Mouse (Mus musculus) hindbrain, embryonic 14.5 days (tissue): ENCODE results near the gene Wwox. TPM values are rescaled to one million over a fixed set of nuclear protein-coding genes. Genes with fewer than 3 reads are reported as not detected.

Source experiments
- ATAC-seq: fragments of 200-750 bp; cut with Nextera tagmentation; 2 replicates; pipeline ENCODE4 v1.8.0; 2017; ENCODE audit warnings: moderate number of reproducible peaks, mild to moderate bottlenecking, moderate TSS enrichment, moderate library complexity; ENCODE audit not compliant: low FRiP score
- DNase-seq: peaks from one replicate; pipeline ENCODE4 v3.0.0-alpha.2; 2015; ENCODE audit warnings: low spot score
- H3K27ac ChIP-seq: fragments of 300-500 bp; sonication (generic); 2 replicates; pipeline ENCODE4 v1.5.1; 2014; ENCODE audit warnings: mild to moderate bottlenecking, moderate library complexity
- H3K27me3 ChIP-seq: fragments of 300-500 bp; sonication (generic); 2 replicates; pipeline ENCODE4 v1.6.1; 2014; ENCODE audit warnings: mild to moderate bottlenecking, low read length, mixed read lengths; ENCODE audit not compliant: control insufficient read depth, insufficient read depth
- H3K36me3 ChIP-seq: fragments of 300-500 bp; sonication (generic); replicated peaks from 2 replicates; pipeline ENCODE4 v1.6.1; 2014; ENCODE audit not compliant: control insufficient read depth, insufficient read depth
- H3K4me1 ChIP-seq: fragments of 300-500 bp; sonication (generic); replicated peaks from 2 replicates; pipeline ENCODE4 v1.6.1; 2014; ENCODE audit warnings: antibody characterized with exemption, low read length, mixed read lengths; ENCODE audit not compliant: control insufficient read depth, insufficient read depth
- H3K4me2 ChIP-seq: fragments of 300-500 bp; sonication (generic); replicated peaks from 2 replicates; pipeline ENCODE4 v1.6.1; 2014; ENCODE audit warnings: mild to moderate bottlenecking, moderate library complexity
- H3K4me3 ChIP-seq: fragments of 300-500 bp; sonication (generic); replicated peaks from 2 replicates; pipeline ENCODE4 v1.5.1; 2014; ENCODE audit warnings: mild to moderate bottlenecking, low read length
- H3K9ac ChIP-seq: fragments of 300-500 bp; sonication (generic); 2 replicates; pipeline ENCODE4 v1.6.1; 2014
- H3K9me3 ChIP-seq: fragments of 300-500 bp; sonication (generic); 2 replicates; pipeline ENCODE4 v1.6.1; 2016; ENCODE audit warnings: low read length; ENCODE audit not compliant: control insufficient read depth
- WGBS: fragments of 180-500 bp; shearing (Covaris S2); extraction: QIAGEN DNeasy Blood & Tissue Kit; methylation state at CpG from one replicate; pipeline ENCODE4 v1.1.7; 2014; 5-methylcytosine and 5-hydroxymethylcytosine counted together
- polyA plus RNA-seq: library from polyadenylated mRNA; unstranded; fragments of >200 nt; fragmentation: Nextera tagmentation; extraction: Ambion mirVana; gene quantifications from 2 replicates; pipeline ENCODE4 v1.2.1, GENCODE M21; 2014

Wwox gene
- polyA plus RNA-seq, 1 experiment from 2014 or later: 12.7 TPM

DNA sequence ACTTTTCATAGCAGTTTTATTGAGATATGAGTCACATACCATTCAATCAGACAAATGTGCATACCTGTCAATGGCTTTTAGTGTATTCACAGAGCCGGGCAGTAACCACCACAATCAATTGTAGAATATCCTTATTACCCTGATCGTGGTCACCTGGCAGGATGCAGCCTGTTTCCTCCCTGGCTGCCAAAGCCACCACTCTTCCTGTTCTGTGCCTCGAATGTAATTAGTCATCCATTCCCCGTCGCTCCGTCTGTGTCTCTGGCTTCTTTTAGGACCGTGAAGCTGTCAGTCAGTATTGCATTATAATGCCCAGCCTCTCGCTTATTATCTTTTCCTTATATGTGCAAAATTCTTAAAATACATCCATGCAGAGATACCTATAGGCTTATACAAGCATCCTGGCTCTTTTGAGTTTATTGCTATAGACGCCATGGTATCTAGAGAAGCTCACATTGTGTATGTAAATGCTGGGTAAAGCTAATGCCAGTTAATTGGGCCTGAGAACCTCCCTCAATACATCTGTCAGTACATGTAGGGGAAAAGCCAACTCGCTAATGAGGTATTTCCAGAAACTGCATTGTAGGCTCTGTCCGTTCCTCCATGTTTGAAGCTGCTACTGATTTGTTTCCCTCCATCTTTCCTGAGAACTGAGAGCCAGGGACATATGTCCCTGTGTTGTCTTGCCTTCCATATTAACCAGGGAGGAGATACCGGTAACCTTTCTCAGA, 303.9 kb downstream of the Wwox start:
- H3K4me2 ChIP-seq: no peak overlapping the region
- 0 out of 2 replicates have a peak, but pooled peaks cover 5% of the 10 kb centered on the region for H3K4me1 ChIP-seq
- H3K27ac ChIP-seq: no peak overlapping the region
- no peak overlapping the region for H3K4me3 ChIP-seq
- DNase-seq (no peak), ATAC-seq (no peak)
- no peak overlapping the region for H3K9ac ChIP-seq
- peaks cover 6% of the 10 kb centered on the region; the same call in 1 of the 2 replicates for H3K9me3 ChIP-seq
- WGBS: 65% methylated on average over 12 of the region's 12 CpGs
- no peaks in the 10 kb centered on the region for H3K27me3 ChIP-seq
- H3K36me3 ChIP-seq: no peaks in the 10 kb centered on the region

DNA sequence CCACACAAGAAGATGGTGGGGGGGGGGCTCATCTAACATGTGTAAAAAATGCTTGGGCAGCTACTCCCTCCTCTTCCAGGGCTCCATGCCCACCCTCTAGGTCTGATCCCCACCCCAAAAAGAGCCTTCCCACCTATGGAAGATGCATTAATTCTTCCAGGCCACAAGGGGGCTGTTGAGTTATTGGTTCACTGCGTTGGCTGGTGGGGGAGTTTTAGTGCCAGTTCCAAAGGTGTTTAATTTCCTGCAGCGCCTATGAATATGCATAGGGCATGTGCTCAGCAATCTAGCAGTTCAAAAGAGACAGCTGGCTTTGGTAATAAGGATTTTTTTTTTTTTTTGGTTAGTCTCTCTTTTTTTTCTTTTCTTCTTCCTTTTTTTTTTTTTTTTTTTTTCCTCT, 306.9 kb downstream of the Wwox start:
- Histone ChIP-seq H3K27ac (no peak overlapping the region), H3K9me3 (no peaks in the 10 kb centered on the region), H3K9ac (no peak overlapping the region), H3K36me3 (no peaks in the 10 kb centered on the region), H3K4me1 (0 out of 2 replicates have a peak, but pooled peaks cover 5% of the 10 kb centered on the region), H3K4me3 (no peak overlapping the region), H3K27me3 (no peaks in the 10 kb centered on the region), H3K4me2 (no peak overlapping the region)
- DNase-seq (no peak), ATAC-seq (no peak)
- 46% methylated on average over 2 of the region's 2 CpGs for WGBS

GRCm38 (mm10) chr8:114751376-114752135, 312.1 kb downstream of the Wwox start:
- Histone ChIP-seq H3K4me1 (no peaks in the 10 kb centered on the region), H3K9me3 (no peaks in the 10 kb centered on the region), H3K4me2 (no peak overlapping the region), H3K27ac (no peak overlapping the region), H3K36me3 (no peaks in the 10 kb centered on the region), H3K27me3 (no peaks in the 10 kb centered on the region), H3K4me3 (no peak overlapping the region), H3K9ac (no peak overlapping the region)
- DNase-seq (no peak), ATAC-seq (no peak)
- 47% methylated on average over 18 of the region's 18 CpGs for WGBS

- no peaks in the 10 kb centered on the region for H3K27me3 ChIP-seq
- no peak for DNase-seq
- 88% methylated on average over 2 of the region's 2 CpGs for WGBS
- ATAC-seq: no peak
- no peaks in the 10 kb centered on the region for H3K36me3 ChIP-seq
- no peak overlapping the region for H3K27ac ChIP-seq
- H3K4me1 ChIP-seq: no peaks in the 10 kb centered on the region
- no peak overlapping the region for H3K4me2 ChIP-seq
- no peak overlapping the region for H3K4me3 ChIP-seq
- H3K9ac ChIP-seq: no peak overlapping the region
- no peaks in the 10 kb centered on the region for H3K9me3 ChIP-seq
Measured at GRCm38 (mm10) chr8:114759621-114760020, 320.2 kb downstream of the Wwox start.

DNA sequence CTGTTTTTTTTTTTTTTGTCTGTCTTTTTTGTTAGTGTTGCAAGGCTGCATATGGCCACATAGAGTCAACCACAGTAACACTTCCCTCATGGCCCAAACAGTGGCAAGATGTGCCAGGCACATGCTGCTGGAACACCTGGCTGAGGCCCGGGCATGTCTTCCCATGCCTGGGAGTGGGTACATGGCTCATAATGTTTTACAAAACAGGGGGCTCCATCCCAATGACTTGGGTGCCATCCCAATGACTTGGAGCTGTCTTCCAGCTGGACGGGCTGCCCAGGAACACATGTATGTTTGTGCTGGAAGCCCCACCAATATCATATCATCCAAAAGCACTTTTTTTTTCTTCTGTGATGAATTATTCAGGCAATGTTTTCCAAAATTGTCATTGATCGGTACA, 329.1 kb downstream of the Wwox start:
- Histone ChIP-seq H3K4me2 (no peak overlapping the region), H3K9ac (no peak overlapping the region), H3K27me3 (no peaks in the 10 kb centered on the region), H3K4me3 (no peak overlapping the region), H3K27ac (no peak overlapping the region), H3K4me1 (peaks cover 9% of the 10 kb centered on the region; the same call in 1 of the 2 replicates), H3K36me3 (no peaks in the 10 kb centered on the region), H3K9me3 (no peaks in the 10 kb centered on the region)
- no peak for ATAC-seq
- 85% methylated on average over 3 of the region's 3 CpGs for WGBS
- DNase-seq: no peak

DNA sequence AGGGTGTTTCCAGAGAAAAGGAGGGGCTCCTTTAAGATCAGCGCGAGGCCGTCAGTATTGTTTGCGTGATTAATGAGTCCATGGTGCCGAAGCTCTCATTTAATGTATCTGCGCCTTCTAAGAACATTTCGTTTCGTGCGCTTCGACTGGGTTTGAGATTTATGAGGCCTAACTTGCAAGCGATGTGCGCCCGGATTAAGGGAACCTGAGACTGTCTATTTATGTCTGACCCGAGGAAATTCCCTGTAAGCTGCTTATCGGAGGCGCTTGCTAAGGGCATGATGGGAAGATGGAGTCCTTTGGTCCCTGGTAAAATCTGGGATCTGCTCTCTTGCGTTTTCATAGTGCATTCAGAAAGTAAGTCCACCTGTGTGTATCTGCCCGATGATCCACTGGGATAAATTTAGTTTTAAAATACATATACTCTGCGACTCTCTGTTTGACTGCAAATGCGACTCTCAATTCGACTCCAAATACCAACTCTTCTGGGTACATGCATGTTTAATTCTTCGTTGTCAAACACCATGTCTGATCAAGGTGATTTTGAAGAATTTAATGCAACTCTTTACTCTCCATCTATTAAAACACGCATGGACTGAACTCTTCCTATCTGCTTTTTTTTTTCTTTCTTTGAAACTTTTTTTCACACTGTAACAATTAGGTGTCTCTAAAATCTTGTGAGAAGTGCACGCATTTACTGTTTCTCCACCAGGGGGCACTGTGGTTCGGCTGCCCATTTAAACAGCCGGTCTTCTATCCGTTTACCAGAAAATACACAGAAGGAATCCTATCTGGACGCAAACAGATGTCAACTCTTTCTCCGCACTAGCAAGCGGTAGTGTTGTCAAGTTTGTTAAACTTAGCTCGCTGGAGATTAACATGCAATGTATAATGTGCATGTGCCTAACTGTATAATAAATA, 331.7 kb downstream of the Wwox start:
- peaks cover 11% of the 10 kb centered on the region for H3K4me1 ChIP-seq
- no peaks in the 10 kb centered on the region for H3K36me3 ChIP-seq
- ATAC-seq: no peak
- H3K9me3 ChIP-seq: no peaks in the 10 kb centered on the region
- no peaks in the 10 kb centered on the region for H3K27me3 ChIP-seq
- H3K9ac ChIP-seq: no peak overlapping the region
- WGBS: 38% methylated on average over 31 of the region's 31 CpGs
- H3K4me3 ChIP-seq: no peak overlapping the region
- H3K27ac ChIP-seq: no peak overlapping the region
- peak overlapping the region; percentile 28 for H3K4me2 ChIP-seq
- peak; percentile 91 for DNase-seq

- peaks cover 11% of the 10 kb centered on the region for H3K4me1 ChIP-seq
- WGBS: 27% methylated on average over 1 of the region's 1 CpGs
Measured at GRCm38 (mm10) chr8:114772276-114772849, 332.9 kb downstream of the Wwox start.

GRCm38 (mm10) chr8:114773461-114774414, 334.3 kb downstream of the Wwox start:
- Histone ChIP-seq H3K4me1 (peaks cover 11% of the 10 kb centered on the region), H3K27me3 (no peaks in the 10 kb centered on the region), H3K27ac (no peak overlapping the region), H3K36me3 (no peaks in the 10 kb centered on the region), H3K9me3 (no peaks in the 10 kb centered on the region), H3K4me3 (no peak overlapping the region), H3K9ac (no peak overlapping the region), H3K4me2 (no peak overlapping the region)
- ATAC-seq (peak; percentile 68; the same call in 1 of the 2 replicates), DNase-seq (peak; percentile 67)
- WGBS: 41% methylated on average over 23 of the region's 23 CpGs

More at GRCm38 (mm10) chr8:114772276-114772849, 332.9 kb downstream of the Wwox start:
- Histone ChIP-seq H3K9ac (no peak overlapping the region), H3K4me2 (no peak overlapping the region), H3K36me3 (no peaks in the 10 kb centered on the region), H3K9me3 (no peaks in the 10 kb centered on the region), H3K27ac (no peak overlapping the region), H3K4me3 (no peak overlapping the region), H3K27me3 (no peaks in the 10 kb centered on the region)
- DNase-seq (no peak), ATAC-seq (no peak)
